Mouse (Mus musculus) small intestine, adult 2 months (tissue): ENCODE data around the gene Serinc3.

Experiments
- CTCF ChIP-seq: fragments of 200-500 bp; IDR thresholded peaks from 2 replicates; pipeline ENCODE4 v1.5.1; 2012; ENCODE audit warnings: low read depth, mild to moderate bottlenecking, control low read depth, inconsistent platforms, low read length, moderate library complexity, mixed read lengths; ENCODE audit not compliant: insufficient replicate concordance, insufficient read length; ENCODE audit errors: extremely low read depth
- POLR2A ChIP-seq: fragments of 200-500 bp; IDR thresholded peaks from 2 replicates; pipeline ENCODE4 v1.6.1; 2012; ENCODE audit warnings: low read depth, mild to moderate bottlenecking, control low read depth, inconsistent platforms, low read length, moderate library complexity

GRCm38 (mm10) chr2:163601712-163602100 lies 43.2 kb downstream of the Serinc3 start:
- TF ChIP-seq CTCF = no peak
- no peak for TF ChIP-seq POLR2A
